Mouse (Mus musculus) heart, adult 18-20 months (tissue): ENCODE measurements around the gene Whrn. TPM values are rescaled to one million over a fixed set of nuclear protein-coding genes. Genes with fewer than 3 reads are reported as not detected.
A peak's percentile ranks its signal among the peaks of the same experiment; 100 is the strongest.

ENCODE experiments used
- DNase-seq, 2 experiments: peaks; one replicate each; pipeline ENCODE4 v3.0.0; 2021 to 2022; ENCODE audit warnings: mixed read lengths in 1 of 2
- long read RNA-seq, 2 experiments: library from polyadenylated mRNA; stranded (forward); transcript quantifications; one replicate each; pipeline ENCODE4 v2.0.0; 2021
- total RNA-seq, 2 experiments: library from RNA; stranded (reverse); gene quantifications; 2 replicates each; pipeline ENCODE4 v1.2.3; 2021

Whrn gene
- 10 to 100 TPM; 15.2 to 23.6 TPM for total RNA-seq
- long read RNA-seq, experiment 1, full-length matches to known transcripts: 6 of 18 reads
- long read RNA-seq, experiment 1, partial matches to known transcripts: 6 of 18 reads
- long read RNA-seq, experiment 1, other reads (novel, unspliced or antisense): 6 of 18 reads
- long read RNA-seq, experiment 2, full-length matches to known transcripts: 3 of 7 reads
- long read RNA-seq, experiment 2, partial matches to known transcripts: 3 of 7 reads
- long read RNA-seq, experiment 2, other reads (novel, unspliced or antisense): 1 of 7 reads

DNA sequence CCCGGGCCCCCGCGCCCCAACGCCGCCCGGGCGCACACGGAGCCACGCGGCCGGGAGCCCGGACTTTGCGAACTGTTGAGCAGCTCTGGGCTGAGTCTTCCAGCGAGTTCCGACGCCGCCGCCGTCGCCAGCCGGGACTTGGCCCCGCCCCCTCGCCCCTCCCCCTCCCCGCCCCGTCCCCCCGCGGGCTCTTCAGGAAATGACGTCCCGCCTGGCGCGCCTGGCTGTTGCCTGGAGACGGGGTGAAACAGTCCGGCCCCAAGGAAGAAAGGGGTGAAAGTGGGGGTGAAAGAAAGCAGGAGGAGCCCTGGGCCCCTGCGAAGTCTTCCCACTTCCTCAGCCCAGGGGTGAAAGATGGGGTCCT is at the start of gene Whrn:
TSS of gene Whrn (minus strand) at position 77 of the 364 bp plus-strand sequence.
- peak; percentile 82 to 86 for DNase-seq

DNA sequence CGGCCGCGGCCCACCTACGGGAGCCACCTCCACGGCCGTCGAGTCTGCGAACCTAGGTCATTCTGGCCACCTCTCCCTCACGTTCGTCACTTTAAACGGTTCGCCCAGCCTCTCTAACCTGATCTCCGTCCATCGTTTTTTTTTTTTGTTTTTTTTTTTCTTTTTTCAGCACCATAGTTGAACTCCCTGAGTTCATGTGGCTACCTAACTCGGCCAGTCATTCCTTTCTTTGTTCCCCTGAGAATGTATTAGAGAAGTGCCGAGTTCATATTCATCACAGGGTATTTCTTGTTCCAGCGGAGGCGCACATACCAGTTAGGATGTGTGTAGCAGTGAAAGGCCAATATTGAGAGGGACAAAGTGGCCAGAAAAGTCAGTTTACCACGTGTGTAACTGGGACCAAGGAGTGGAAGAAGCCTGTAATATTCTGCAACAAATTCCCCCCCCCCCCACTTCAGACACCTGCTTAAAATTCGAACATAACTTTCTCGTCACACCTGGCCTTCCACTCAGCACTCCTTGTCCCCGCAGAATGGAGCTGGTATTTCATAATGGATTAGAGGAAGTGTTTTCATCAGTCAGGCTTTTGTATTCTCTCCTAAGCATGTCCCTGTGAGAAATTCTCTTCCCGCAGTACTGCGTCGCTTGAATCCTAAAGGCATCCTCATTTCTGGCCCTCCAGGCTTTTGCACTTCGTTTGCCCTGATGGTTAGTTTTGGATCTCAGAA is 49.6 kb upstream of the Whrn start:
- no peak for DNase-seq

GRCm38 (mm10) chr4:63544494-63545230 is 48.9 kb upstream of the Whrn start, which contains the start of gene Atp6v1g1:
Gene Atp6v1g1, plus strand, starts transcription at chr4:63544772.
- DNase-seq: peak; percentile 97 to 98

GRCm38 (mm10) chr4:63543746-63544493 is 48.1 kb upstream of the Whrn start:
- peak in 1 of 2 experiments; percentile 14 for DNase-seq

DNA sequence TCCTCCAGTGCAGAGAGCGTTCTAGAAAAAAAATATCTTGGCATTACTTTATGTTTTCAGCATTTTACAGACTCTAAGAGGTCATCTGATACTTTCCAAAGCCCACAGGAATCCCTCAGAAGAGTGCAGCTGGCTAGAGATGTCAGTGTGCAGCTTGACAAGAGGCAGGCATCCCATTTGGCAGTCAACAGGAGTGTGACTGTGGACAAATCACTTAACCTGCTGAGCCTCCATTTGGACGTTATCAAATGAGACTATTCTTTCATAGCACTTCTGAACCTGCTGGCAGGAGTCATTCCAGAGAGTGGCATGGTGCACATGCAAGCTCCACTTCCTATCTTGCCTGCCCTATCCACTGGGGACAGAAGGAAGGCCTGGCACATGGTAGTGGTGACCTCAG is 46.4 kb upstream of the Whrn start:
- DNase-seq: peak; percentile 79 to 87

GRCm38 (mm10) chr4:63537602-63538001 is 41.8 kb upstream of the Whrn start:
- no peak for DNase-seq

GRCm38 (mm10) chr4:63530409-63530808 is 34.6 kb upstream of the Whrn start:
- no peak for DNase-seq

DNA sequence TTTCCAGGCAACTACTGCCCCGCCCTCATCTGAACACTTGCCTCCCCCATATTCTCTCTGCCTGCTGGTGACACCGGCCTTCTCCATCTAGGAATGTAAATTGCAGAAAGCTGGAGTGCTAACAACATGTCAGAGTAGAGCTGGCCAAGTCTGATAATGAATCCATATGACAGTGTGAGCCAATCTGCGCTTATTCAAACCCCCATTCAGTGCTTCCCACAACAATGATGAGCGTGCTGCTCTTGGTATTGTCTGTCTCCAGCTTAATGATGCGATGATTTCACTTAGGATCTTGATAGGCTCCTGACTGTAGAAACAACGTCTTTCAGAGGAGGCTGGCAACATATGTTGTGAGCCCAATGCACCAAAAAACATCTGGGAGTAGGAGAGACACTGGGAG is 33.2 kb upstream of the Whrn start:
- DNase-seq: no peak

GRCm38 (mm10) chr4:63525514-63525913 is 29.7 kb upstream of the Whrn start:
- no peak for DNase-seq

- DNase-seq: no peak
These were observed 26.1 kb upstream of the Whrn start for GRCm38 (mm10) chr4:63521813-63522419.

DNA sequence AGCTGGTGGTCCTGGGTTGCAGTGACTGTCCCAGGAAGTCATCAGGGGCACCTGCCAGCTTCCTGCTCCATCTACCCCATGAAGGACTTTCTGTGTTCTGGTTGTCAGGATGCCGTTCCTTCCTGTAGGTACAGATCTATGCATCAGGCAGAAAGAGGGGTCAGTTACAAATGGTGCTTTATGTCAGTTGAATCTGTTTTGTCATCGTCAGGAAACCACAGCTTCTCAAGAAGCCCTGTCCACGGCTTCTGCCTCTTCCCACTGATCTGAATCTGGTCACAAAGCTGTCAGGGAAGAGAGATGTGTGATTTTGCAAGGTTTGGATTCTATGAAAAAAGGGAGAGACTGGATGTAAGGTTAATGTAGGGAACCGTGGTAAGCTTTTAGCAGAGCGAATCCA is 19.2 kb upstream of the Whrn start:
- DNase-seq: no peak

DNA sequence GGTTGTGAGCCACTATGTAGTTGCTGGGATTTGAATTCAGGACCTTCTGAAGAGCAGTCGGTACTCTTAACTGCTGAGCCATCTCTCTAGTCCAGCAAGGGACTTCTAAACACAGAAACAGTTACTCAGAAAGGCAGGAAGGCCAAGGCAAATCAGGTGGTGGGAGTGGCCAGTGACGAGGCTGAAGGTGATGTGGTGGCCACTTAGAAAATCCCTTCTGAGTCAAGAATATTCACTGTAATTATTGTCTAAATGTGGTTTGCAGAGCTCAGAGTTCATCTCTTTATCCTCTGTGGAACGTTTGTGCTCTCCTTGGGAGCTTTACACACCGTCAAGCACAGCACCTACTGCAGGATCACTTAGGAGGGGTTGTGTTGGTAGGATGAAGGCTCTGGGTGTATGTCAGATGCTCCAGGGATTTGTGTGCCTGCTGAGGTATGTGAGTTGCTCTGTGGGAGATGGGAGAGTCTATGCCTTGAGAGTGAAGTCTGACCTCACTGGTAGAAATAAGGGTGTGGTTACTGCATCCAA is 18.7 kb upstream of the Whrn start:
- DNase-seq: no peak

DNA sequence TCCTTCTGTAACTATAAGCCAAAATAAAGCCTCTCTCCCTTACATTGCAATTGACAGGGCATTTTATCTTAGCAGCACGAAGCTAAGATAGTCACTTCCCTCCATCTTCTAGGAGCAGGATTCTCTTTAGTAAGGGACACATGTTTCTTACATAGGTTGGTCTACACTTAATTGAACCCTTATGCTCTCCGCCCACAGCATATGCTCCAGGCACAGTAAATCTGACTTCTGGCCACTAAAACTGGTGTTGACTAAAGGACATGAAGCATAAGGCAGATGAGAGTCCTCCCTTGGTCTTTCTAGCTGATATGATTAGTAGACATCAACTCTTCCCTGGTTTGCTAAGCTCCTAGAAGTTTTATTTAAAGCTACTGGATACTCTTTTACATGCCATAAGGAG is 17.1 kb upstream of the Whrn start:
- DNase-seq: no peak

DNA sequence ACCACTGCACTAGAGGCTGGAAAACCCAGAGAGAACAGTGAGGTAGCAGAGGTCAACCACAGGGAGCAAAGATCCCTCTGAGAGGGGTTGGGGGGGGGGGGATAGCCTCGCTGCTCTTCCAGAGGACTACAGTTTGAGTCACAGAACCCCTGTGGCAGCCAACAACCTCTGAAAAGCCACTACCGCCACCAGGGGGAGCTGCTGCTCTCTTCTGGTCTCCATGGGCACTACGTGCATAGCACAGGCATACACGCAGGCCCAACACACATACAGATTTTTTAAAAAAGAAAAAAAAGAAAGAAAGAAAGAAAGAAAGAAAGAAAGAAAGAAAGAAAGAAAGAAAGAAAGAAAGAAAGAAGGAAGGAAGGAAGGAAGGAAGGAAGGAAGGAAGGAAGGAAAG is 12.4 kb upstream of the Whrn start:
- DNase-seq: peak; percentile 74 to 94

- no peak for DNase-seq
These were observed 11.7 kb upstream of the Whrn start for GRCm38 (mm10) chr4:63507478-63507877.

DNA sequence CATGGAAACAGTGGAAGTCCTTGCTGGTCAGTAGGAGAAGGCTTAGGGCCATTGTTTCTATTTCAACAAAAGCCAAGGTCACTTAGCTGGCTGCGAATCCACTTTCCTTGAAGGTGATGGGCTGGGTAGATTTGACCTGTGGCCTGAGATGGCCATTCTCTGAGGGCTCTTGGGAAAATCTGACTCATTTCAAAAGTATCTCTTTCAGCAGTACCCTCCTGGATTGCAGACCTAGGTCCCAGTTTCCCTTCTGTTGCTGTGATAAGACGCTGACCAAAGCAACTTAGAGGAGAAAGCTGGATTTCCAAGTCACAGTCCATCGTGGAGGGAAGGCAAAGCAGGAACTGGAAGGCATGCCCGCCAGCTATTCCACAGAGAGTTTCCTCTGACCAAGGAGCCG is 8.2 kb upstream of the Whrn start:
- no peak for DNase-seq

DNA sequence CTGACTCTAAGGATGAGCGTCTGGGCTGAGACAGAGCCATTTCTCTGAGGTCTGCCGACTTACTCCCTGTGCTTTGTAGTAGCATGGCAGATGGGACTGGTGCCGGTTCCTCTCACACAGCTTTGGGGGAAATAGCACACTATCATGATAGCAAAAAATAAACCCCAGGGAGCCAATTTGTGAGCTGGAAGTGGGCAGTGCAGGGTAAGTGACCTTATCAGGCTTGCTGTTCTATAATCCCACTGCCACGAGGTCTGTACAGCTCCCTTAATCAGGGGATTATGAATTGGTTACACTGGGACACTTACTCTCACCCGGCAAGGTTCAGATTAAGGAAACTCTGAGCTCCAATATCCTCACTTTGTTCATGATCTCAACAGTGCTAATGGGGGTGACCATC is 5.3 kb upstream of the Whrn start:
- DNase-seq: no peak

GRCm38 (mm10) chr4:63498346-63498745 is 2.6 kb upstream of the Whrn start:
- no peak for DNase-seq

DNA sequence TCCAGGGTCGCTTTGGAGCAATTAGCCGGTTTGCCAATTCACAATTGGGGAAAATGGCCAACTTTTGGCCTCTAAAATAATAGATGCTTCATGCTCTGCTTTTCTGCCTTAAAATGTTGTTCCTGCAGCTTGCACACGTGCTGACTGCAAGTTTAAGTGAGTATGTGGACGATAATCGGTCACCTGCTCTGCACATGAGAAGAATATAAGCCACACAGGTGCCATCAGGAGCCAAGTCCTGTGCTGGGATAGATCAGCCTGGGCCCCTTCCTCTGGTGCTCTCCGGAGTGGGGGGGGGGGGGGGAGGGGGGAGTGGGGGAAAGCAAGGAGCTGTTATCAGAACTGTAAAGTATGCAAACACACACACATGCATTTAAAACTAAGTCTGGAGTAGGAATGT is 521 bp upstream of the Whrn start:
- no peak for DNase-seq

GRCm38 (mm10) chr4:63494967-63495914 is 550 bp downstream of the Whrn start:
- DNase-seq: peak; percentile 31 to 43
